Mouse (Mus musculus) kidney, adult 2 months (tissue): ENCODE measurements around the gene Plxnb3.

Experiments
- CTCF ChIP-seq: fragments of 200-500 bp; conservative IDR thresholded peaks from 2 replicates; pipeline ENCODE4 v1.5.1; 2011; ENCODE audit warnings: low read depth, mild to moderate bottlenecking, control low read depth, low read length, moderate library complexity, mixed read lengths; ENCODE audit not compliant: insufficient read depth, insufficient read length
- POLR2A ChIP-seq: fragments of 200-500 bp; IDR thresholded peaks from one replicate; pipeline ENCODE4 v1.6.1; 2011; ENCODE audit warnings: low read depth, low read length, control low read depth

GRCm38 (mm10) chrX:73798502-73798901 lies 41.6 kb downstream of the Plxnb3 start:
- peak; percentile 73 for TF ChIP-seq CTCF
- TF ChIP-seq POLR2A = no peak
